Mouse (Mus musculus): ENCODE measurements around the gene Spata22. TPM values are rescaled to one million over a fixed set of nuclear protein-coding genes. Genes with fewer than 3 reads are reported as not detected.

The Spata22 gene
- polyA plus RNA-seq, 1 experiment, result not detected

DNA sequence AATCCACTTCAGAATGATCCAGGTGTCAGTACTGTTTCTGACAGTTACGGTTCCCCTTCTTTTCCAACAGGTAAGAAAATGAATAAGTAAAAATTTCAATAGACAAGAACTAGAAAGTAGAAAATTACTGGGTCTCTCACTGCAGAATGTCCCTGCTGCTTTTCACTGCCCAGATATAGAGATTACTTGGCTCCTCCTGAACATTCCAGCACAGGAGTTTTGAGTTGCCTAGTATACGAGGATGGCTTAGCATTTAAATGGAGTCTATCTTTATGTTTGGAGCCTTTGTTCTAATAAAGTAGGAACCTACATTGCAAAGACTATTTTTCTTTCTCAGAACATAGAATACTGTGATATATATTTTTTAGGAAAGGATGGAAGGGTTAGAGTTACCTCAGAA is 3.8 kb downstream of the Spata22 start:
- H3K27ac ChIP-seq (ENCODE audit: control insufficient read depth, insufficient read depth, low read length), result no peak overlapping the region
- H3K4me3 ChIP-seq (ENCODE audit: control insufficient read depth, insufficient read depth, low read length), result no peak overlapping the region
- no peaks in the 10 kb centered on the region for H3K27me3 ChIP-seq (ENCODE audit: control insufficient read depth, insufficient read depth, low read length)
- no peaks in the 10 kb centered on the region for H3K4me1 ChIP-seq (replicated peaks; ENCODE audit: control insufficient read depth, insufficient read depth, low read length)
- H3K36me3 ChIP-seq (ENCODE audit: control insufficient read depth, insufficient read depth, low read length), result no peaks in the 10 kb centered on the region
- no peak for DNase-seq
- WGBS, result 80% methylated on average over 2 of the region's 2 CpGs
- TF ChIP-seq POLR2A (IDR thresholded peaks at IDR 0.05; ENCODE audit: control insufficient read depth, extremely low read depth, insufficient read depth, low read length, poor library complexity), result no peak
- no peak for TF ChIP-seq CTCF (IDR thresholded peaks at IDR 0.05; ENCODE audit: borderline replicate concordance, control insufficient read depth, extremely low read depth, insufficient read depth, low read length, poor library complexity)

DNA sequence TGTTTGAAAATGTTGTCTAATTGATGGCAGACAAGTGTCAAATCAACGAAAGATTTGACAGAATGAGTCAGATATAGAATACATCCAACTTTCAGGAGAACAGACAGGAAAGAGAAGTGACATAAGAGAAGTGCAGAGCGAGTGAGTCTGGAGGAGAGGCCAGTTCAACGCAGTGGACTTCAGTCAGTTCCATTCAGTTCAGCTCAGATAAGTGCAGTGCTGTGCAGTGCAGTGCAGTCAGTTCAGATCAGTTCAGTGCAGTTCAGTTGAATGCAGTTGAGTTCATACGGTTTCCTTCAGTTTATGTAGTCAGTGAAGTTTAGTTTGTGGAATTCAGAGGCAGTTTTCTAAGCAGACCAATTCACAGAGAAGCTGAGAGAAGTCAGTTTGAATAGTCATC is 7.4 kb downstream of the Spata22 start:
- Histone ChIP-seq H3K4me1 (replicated peaks; ENCODE audit: control insufficient read depth, insufficient read depth, low read length) (no peaks in the 10 kb centered on the region), H3K27ac (ENCODE audit: control insufficient read depth, insufficient read depth, low read length) (no peak overlapping the region), H3K36me3 (ENCODE audit: control insufficient read depth, insufficient read depth, low read length) (no peaks in the 10 kb centered on the region), H3K4me3 (ENCODE audit: control insufficient read depth, insufficient read depth, low read length) (no peak overlapping the region), H3K27me3 (ENCODE audit: control insufficient read depth, insufficient read depth, low read length) (no peaks in the 10 kb centered on the region)
- no peak for DNase-seq
- 82% methylated on average over 4 of the region's 4 CpGs for WGBS
- TF ChIP-seq POLR2A (IDR thresholded peaks at IDR 0.05; ENCODE audit: control insufficient read depth, extremely low read depth, insufficient read depth, low read length, poor library complexity), result no peak
- TF ChIP-seq CTCF (IDR thresholded peaks at IDR 0.05; ENCODE audit: borderline replicate concordance, control insufficient read depth, extremely low read depth, insufficient read depth, low read length, poor library complexity), result no peak

DNA sequence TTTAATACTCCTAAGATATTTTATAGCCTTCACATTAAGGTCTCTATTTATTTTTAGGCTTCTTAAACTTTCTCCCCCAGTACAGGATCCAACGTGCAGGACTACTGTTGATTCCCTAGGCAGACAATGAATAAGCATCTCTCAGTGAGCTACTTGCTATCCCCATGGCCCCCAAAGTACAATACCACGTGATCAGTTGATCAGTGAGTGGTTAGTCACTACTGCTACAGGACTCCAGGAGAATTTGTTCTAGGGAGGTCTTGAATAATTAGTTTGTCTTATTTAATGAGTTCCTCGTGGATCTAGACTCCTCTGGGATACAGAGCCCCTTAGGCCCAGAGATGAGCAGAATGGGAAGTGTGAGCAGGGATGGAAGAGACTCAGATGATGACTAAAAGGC is 20.9 kb downstream of the Spata22 start, which contains the start of gene Olfr20:
TSS of gene Olfr20 (plus strand) at position 301 of the 400 bp plus-strand sequence.
- no peaks in the 10 kb centered on the region for H3K36me3 ChIP-seq (ENCODE audit: control insufficient read depth, insufficient read depth, low read length)
- no peaks in the 10 kb centered on the region for H3K27me3 ChIP-seq (ENCODE audit: control insufficient read depth, insufficient read depth, low read length)
- no peak for TF ChIP-seq CTCF (IDR thresholded peaks at IDR 0.05; ENCODE audit: borderline replicate concordance, control insufficient read depth, extremely low read depth, insufficient read depth, low read length, poor library complexity)
- no peak for TF ChIP-seq POLR2A (IDR thresholded peaks at IDR 0.05; ENCODE audit: control insufficient read depth, extremely low read depth, insufficient read depth, low read length, poor library complexity)
- H3K4me3 ChIP-seq (ENCODE audit: control insufficient read depth, insufficient read depth, low read length), result no peak within 1 kb of the TSS
- WGBS, result 60% methylated on average over 3 of the region's 3 CpGs
- no peak within 1 kb of the TSS for H3K27ac ChIP-seq (ENCODE audit: control insufficient read depth, insufficient read depth, low read length)
- no peaks in the 10 kb centered on the region for H3K4me1 ChIP-seq (replicated peaks; ENCODE audit: control insufficient read depth, insufficient read depth, low read length)
- DNase-seq, result no peak

DNA sequence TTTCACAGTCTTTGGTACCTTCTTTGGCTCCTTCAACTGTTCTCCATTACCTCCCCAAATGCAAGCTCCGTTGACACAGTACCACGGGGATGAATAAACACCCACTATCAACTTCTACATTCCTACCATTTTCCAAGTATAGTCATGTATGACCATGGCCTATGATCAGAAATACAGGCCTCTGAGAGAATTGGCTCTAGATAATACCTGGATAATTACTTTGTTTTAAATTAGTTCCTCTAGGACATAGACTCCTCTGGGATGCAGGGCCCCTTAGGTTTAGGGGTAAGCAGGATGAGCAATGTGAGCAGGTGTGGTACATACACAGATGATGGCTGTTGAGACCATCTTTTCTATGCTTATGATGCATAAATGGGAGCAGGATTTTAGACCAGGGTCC is 41.4 kb downstream of the Spata22 start, which contains the start of gene Olfr376:
TSS of gene Olfr376 (plus strand) at position 301 of the 400 bp plus-strand sequence.
- no peak for DNase-seq
- 90% methylated on average over 2 of the region's 2 CpGs for WGBS
- no peak for TF ChIP-seq CTCF (IDR thresholded peaks at IDR 0.05; ENCODE audit: borderline replicate concordance, control insufficient read depth, extremely low read depth, insufficient read depth, low read length, poor library complexity)
- TF ChIP-seq POLR2A (IDR thresholded peaks at IDR 0.05; ENCODE audit: control insufficient read depth, extremely low read depth, insufficient read depth, low read length, poor library complexity), result no peak

DNA sequence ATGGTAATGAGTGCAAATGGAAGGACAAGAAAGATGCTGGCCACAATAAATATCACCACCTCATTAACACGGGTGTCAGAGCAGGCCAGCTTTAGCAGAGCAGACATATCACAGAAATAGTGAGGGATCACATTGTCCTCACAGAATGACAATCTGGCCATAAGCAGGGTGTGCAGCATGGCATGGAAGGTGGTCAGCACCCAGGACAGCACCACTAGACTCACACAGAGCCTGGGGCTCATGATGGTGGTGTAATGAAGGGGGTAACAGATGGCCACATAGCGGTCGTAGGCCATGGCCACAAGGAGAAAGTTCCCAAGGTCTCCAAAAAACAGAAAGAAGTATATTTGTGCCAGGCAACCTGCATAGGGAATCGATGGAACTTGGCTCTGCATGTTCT is 65.8 kb downstream of the Spata22 start:
- H3K27me3 ChIP-seq (ENCODE audit: control insufficient read depth, insufficient read depth, low read length), result no peaks in the 10 kb centered on the region
- H3K27ac ChIP-seq (ENCODE audit: control insufficient read depth, insufficient read depth, low read length), result no peak overlapping the region
- TF ChIP-seq POLR2A (IDR thresholded peaks at IDR 0.05; ENCODE audit: control insufficient read depth, extremely low read depth, insufficient read depth, low read length, poor library complexity), result no peak
- no peak for TF ChIP-seq CTCF (IDR thresholded peaks at IDR 0.05; ENCODE audit: borderline replicate concordance, control insufficient read depth, extremely low read depth, insufficient read depth, low read length, poor library complexity)
- H3K36me3 ChIP-seq (ENCODE audit: control insufficient read depth, insufficient read depth, low read length), result no peaks in the 10 kb centered on the region
- DNase-seq, result no peak
- 75% methylated on average over 4 of the region's 4 CpGs for WGBS
- H3K4me1 ChIP-seq (replicated peaks; ENCODE audit: control insufficient read depth, insufficient read depth, low read length), result no peaks in the 10 kb centered on the region
- H3K4me3 ChIP-seq (ENCODE audit: control insufficient read depth, insufficient read depth, low read length), result no peak overlapping the region

More for the DNA sequence above, 41.4 kb downstream of the Spata22 start, which contains the start of gene Olfr376:
- Histone ChIP-seq H3K36me3 (ENCODE audit: control insufficient read depth, insufficient read depth, low read length) (no peaks in the 10 kb centered on the region), H3K4me1 (replicated peaks; ENCODE audit: control insufficient read depth, insufficient read depth, low read length) (no peaks in the 10 kb centered on the region), H3K4me3 (ENCODE audit: control insufficient read depth, insufficient read depth, low read length) (no peak within 1 kb of the TSS), H3K27ac (ENCODE audit: control insufficient read depth, insufficient read depth, low read length) (no peak within 1 kb of the TSS), H3K27me3 (ENCODE audit: control insufficient read depth, insufficient read depth, low read length) (no peaks in the 10 kb centered on the region)

Other genes with a start within 250 kb of the Spata22 start
- 24.1 and 24.6 TPM in 2 replicates for gene Itgae, start 239.2 kb upstream of the Spata22 start, polyA plus RNA-seq (2012; rRNA removed)
- gene Haspin, start 191.4 kb upstream of the Spata22 start, polyA plus RNA-seq (2012; rRNA removed), result 8.6 and 14.0 TPM in 2 replicates
- gene P2rx5, start 169.3 kb upstream of the Spata22 start, polyA plus RNA-seq (2012; rRNA removed), result 1.9 and 2.0 TPM in 2 replicates
- 58.6 and 64.9 TPM in 2 replicates for gene Emc6, start 152.7 kb upstream of the Spata22 start, polyA plus RNA-seq (2012; rRNA removed)
- gene Tax1bp3, start 152.7 kb upstream of the Spata22 start, polyA plus RNA-seq (2012; rRNA removed), result 63.1 and 72.0 TPM in 2 replicates
- 20.1 and 20.6 TPM in 2 replicates for gene Ctns, start 130.7 kb upstream of the Spata22 start, polyA plus RNA-seq (2012; rRNA removed)
- 3.7 and 4.0 TPM in 2 replicates for gene Shpk, start 130.3 kb upstream of the Spata22 start, polyA plus RNA-seq (2012; rRNA removed)
- gene Trpv1, start 95.4 kb upstream of the Spata22 start, polyA plus RNA-seq (2012; rRNA removed), result 0.16 and 0.55 TPM in 2 replicates
- gene Trpv3, start 62.4 kb upstream of the Spata22 start, polyA plus RNA-seq (2012; rRNA removed), result 0.15 and 0.19 TPM in 2 replicates
- gene Aspa, start 145 bp upstream of the Spata22 start, polyA plus RNA-seq (2012; rRNA removed), result 0.46 and 0.87 TPM in 2 replicates
- not detected in 2 replicates for gene Gm49340, start within 50 bp of the Spata22 start, polyA plus RNA-seq (2012; rRNA removed)
- gene Olfr20, start 21.0 kb downstream of the Spata22 start, polyA plus RNA-seq (2012; rRNA removed), result 0.38 TPM in 1 of 2 replicates, not detected in the other
- not detected in 2 replicates for gene Olfr376, start 41.5 kb downstream of the Spata22 start, polyA plus RNA-seq (2012; rRNA removed)
- not detected in 2 replicates for gene Olfr1, start 69.9 kb downstream of the Spata22 start, polyA plus RNA-seq (2012; rRNA removed)
- gene Olfr378, start 98.7 kb downstream of the Spata22 start, polyA plus RNA-seq (2012; rRNA removed), result not detected in 2 replicates
- not detected in 2 replicates for gene Olfr380, start 127.8 kb downstream of the Spata22 start, polyA plus RNA-seq (2012; rRNA removed)
- gene Olfr381, start 161.9 kb downstream of the Spata22 start, polyA plus RNA-seq (2012; rRNA removed), result not detected in 2 replicates
- gene Olfr382, start 187.5 kb downstream of the Spata22 start, polyA plus RNA-seq (2012; rRNA removed), result not detected in 2 replicates